Mouse (Mus musculus): ENCODE data around the gene Bace1. TPM values are rescaled to one million over a fixed set of nuclear protein-coding genes. Genes with fewer than 3 reads are reported as not detected.

Bace1 gene
- polyA plus RNA-seq, 1 experiment from 2014 or later = 7.0 TPM

DNA sequence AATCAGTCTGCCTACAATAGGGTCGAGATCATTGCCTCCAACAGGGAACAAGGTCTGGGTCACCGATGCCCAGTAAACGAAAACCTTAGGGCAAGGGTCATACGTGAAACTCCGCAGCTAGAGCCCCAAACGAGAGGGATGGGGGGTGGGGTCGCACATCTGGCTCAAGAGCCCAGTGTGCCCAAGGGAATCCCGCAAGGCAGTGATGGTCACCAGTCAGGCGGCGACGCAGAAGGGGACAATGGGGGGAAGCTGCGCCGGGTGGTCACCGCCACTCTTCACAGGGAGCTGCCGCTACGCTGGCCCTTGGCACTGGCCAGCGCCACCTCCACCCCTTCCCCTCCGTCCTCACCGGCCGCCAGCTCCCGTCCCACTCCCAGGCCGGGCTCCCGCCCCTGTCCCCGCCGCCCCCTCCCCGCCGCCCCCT, 67.4 kb downstream of the Bace1 start:
- no peaks in the 10 kb centered on the region for H3K27me3 ChIP-seq
- peak overlapping the region; percentile 99 for H3K27ac ChIP-seq (replicated peaks)
- WGBS (ENCODE audit: insufficient replicate concordance) = under 1% methylated on average over 17 of the region's 27 CpGs
- peak overlapping the region; percentile 89 for H3K4me2 ChIP-seq
- no peaks in the 10 kb centered on the region for H3K9me3 ChIP-seq (replicated peaks)
- ATAC-seq (ENCODE audit: insufficient read depth) = peak; percentile 13
- H3K36me3 ChIP-seq (replicated peaks) = peaks cover 37% of the 10 kb centered on the region
- peak overlapping the region; percentile 88 for H3K4me3 ChIP-seq (replicated peaks)
- H3K4me1 ChIP-seq (replicated peaks) = peaks cover 37% of the 10 kb centered on the region
- peak overlapping the region; percentile 99 for H3K9ac ChIP-seq

DNA sequence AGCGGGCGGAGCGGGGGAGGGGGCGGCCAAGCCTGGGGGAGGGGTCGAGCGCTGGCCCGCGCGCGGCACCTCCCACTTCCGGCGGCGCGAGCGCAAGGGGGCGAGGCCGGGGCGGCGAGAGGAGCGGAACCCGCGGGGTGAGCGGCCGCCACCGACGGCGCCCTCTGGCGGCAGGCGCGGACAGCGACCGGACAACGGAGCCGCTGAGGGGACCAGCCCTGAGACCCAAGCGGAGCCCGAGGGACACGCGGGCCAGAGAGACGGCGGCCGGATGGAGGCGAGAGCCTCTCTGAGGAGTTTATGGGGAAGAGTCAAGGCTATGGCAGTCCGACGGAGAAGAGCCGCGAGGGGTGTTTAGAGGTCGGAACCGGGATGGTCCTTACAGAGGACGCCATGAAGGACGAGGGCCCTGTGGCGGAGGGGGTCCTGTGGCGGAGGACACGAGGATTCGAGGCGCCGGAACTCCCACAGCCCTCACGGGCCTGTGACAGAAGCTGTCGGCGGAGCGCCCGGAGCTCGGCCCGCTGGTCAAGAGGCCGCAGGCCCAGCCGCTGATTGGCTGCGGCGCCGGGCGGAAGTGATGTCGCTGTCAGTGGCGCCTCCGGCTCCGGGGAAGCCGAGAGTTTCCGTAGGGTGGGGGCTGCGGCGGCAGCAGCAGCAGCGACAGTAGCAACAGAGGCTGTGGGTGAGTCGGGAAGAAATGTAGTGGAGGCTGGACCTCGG, 68.1 kb downstream of the Bace1 start, which contains the start of the genes Pcsk7 and Rnf214:
Gene Pcsk7 (plus strand): TSS at position 143 of the 723 bp plus-strand sequence.
Gene Rnf214 (minus strand): TSS at position 557 of the 723 bp plus-strand sequence.
- H3K36me3 ChIP-seq (replicated peaks) = peaks cover 42% of the 10 kb centered on the region
- H3K9me3 ChIP-seq (replicated peaks) = no peaks in the 10 kb centered on the region
- H3K27ac ChIP-seq (replicated peaks) = peak within 1 kb of the TSS; percentile 99
- ATAC-seq (ENCODE audit: insufficient read depth) = peak; percentile 94
- peak within 1 kb of the TSS; percentile 89 for H3K4me2 ChIP-seq
- peak within 1 kb of the TSS; percentile 88 for H3K4me3 ChIP-seq (replicated peaks)
- H3K9ac ChIP-seq = peak within 1 kb of the TSS; percentile 99
- whole genome bisulfite sequencing (ENCODE audit: insufficient replicate concordance) = under 1% methylated on average over 80 of the region's 80 CpGs
- no peaks in the 10 kb centered on the region for H3K27me3 ChIP-seq
- H3K4me1 ChIP-seq (replicated peaks) = peaks cover 37% of the 10 kb centered on the region

DNA sequence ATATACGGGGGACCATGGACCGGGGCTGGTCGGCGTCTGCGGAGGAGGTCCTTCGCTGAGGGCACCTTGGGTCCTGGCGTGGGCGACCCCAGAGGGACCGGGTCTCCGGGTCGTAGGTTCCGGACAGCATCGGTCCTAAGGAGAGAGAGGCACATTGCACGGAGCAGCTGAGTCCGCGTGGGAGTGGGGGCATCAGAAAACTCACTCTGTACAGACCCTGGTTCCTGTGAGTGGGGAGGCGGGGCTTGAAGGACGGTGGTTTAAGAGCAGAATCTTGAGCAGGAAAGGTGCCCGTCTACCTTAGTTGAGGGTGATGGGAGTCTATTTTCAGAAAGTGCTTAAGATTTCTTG, 68.7 kb downstream of the Bace1 start:
- Histone ChIP-seq H3K9ac (peak overlapping the region; percentile 99), H3K4me2 (peak overlapping the region; percentile 89), H3K36me3 (replicated peaks) (peaks cover 42% of the 10 kb centered on the region), H3K4me1 (replicated peaks) (peaks cover 37% of the 10 kb centered on the region), H3K9me3 (replicated peaks) (no peaks in the 10 kb centered on the region), H3K4me3 (replicated peaks) (peak overlapping the region; percentile 88), H3K27me3 (no peaks in the 10 kb centered on the region), H3K27ac (replicated peaks) (peak overlapping the region; percentile 99)
- WGBS (ENCODE audit: insufficient replicate concordance) = under 1% methylated on average over 19 of the region's 19 CpGs
- peak; percentile 23 for ATAC-seq (ENCODE audit: insufficient read depth)

DNA sequence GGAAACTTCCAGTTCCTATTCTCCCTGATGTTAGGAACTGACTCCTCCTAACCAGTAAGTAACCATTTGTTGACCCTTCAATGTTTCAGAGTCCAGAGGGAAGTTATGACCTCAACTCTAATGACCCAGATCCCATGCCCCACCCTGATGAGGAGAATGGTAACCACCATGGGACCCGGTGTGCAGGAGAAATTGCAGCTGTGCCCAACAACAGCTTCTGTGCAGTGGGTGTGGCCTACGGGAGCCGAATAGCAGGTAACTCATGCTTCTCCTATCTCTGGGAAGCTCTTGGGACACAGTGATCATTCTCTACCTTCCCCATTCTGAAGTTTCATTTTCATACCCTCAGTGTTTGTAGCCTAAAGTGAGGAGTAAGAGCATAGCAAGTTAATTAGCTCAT, 72.6 kb downstream of the Bace1 start:
- no peak for ATAC-seq (ENCODE audit: insufficient read depth)
- Histone ChIP-seq H3K9ac (no peak overlapping the region), H3K4me1 (replicated peaks) (peaks cover 23% of the 10 kb centered on the region), H3K36me3 (replicated peaks) (peaks cover 69% of the 10 kb centered on the region), H3K27ac (replicated peaks) (no peak overlapping the region), H3K4me2 (no peak overlapping the region), H3K4me3 (replicated peaks) (no peak overlapping the region), H3K9me3 (replicated peaks) (no peaks in the 10 kb centered on the region), H3K27me3 (no peaks in the 10 kb centered on the region)
- 75% methylated on average over 3 of the region's 3 CpGs for WGBS (ENCODE audit: insufficient replicate concordance)

DNA sequence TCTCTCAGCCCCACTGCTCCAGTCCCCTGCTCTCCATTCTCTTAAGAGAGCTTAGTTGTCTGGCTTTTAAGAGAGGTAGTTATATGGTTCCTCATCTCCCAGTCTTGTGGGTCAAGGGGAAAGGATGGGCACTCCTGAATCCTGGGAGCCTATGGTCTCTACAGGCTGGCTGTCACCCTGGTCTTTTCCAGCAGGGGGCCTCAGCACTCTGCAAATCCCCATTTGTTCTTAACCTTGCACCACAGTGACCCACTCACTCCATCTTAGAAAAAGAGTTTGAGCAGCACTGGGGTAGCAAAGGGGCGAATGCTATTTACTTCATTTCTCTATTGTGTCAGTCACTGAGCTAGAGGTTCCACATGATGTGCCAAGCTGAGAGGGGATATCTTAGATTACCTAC, 73.3 kb downstream of the Bace1 start:
- WGBS (ENCODE audit: insufficient replicate concordance) = 46% methylated on average over 1 of the region's 1 CpGs
- peaks cover 23% of the 10 kb centered on the region for H3K4me1 ChIP-seq (replicated peaks)
- no peak overlapping the region for H3K27ac ChIP-seq (replicated peaks)
- H3K4me2 ChIP-seq = no peak overlapping the region
- ATAC-seq (ENCODE audit: insufficient read depth) = no peak
- H3K9me3 ChIP-seq (replicated peaks) = no peaks in the 10 kb centered on the region
- no peak overlapping the region for H3K4me3 ChIP-seq (replicated peaks)
- peaks cover 73% of the 10 kb centered on the region for H3K36me3 ChIP-seq (replicated peaks)
- H3K9ac ChIP-seq = no peak overlapping the region
- H3K27me3 ChIP-seq = no peaks in the 10 kb centered on the region

Other genes starting within 250 kb of the Bace1 start
- 5.1 and 5.2 TPM in 2 replicates for gene Cep164, start 9.9 kb upstream of the Bace1 start, polyA plus RNA-seq (2015; fragmentation: Nextera tagmentation; extraction: Ambion mirVana)
- 7.7 and 9.3 TPM in 2 replicates for gene Pcsk7, start 67.9 kb downstream of the Bace1 start, polyA plus RNA-seq (2015; fragmentation: Nextera tagmentation; extraction: Ambion mirVana)
- gene Rnf214, start 68.3 kb downstream of the Bace1 start, polyA plus RNA-seq (2015; fragmentation: Nextera tagmentation; extraction: Ambion mirVana) = 13.8 and 15.2 TPM in 2 replicates
- 6.3 and 7.5 TPM in 2 replicates for gene Tagln, start 97.5 kb downstream of the Bace1 start, polyA plus RNA-seq (2015; fragmentation: Nextera tagmentation; extraction: Ambion mirVana)
- 16.5 and 21.4 TPM in 2 replicates for gene Sidt2, start 116.7 kb downstream of the Bace1 start, polyA plus RNA-seq (2015; fragmentation: Nextera tagmentation; extraction: Ambion mirVana)
- gene Pafah1b2, start 174.1 kb downstream of the Bace1 start, polyA plus RNA-seq (2015; fragmentation: Nextera tagmentation; extraction: Ambion mirVana) = 61.2 and 65.7 TPM in 2 replicates
- gene Sik3, start 174.2 kb downstream of the Bace1 start, polyA plus RNA-seq (2015; fragmentation: Nextera tagmentation; extraction: Ambion mirVana) = 3.2 and 3.4 TPM in 2 replicates

Data from liver, embryonic 15.5 days (tissue).